Mouse (Mus musculus) left cerebral cortex, adult 11 months (tissue): ENCODE results near the gene Phka2.

Experiments
- DNase-seq: peaks from one replicate; pipeline ENCODE4 v3.0.0; 2022; ENCODE audit warnings: low spot score

Phka2 gene

DNA sequence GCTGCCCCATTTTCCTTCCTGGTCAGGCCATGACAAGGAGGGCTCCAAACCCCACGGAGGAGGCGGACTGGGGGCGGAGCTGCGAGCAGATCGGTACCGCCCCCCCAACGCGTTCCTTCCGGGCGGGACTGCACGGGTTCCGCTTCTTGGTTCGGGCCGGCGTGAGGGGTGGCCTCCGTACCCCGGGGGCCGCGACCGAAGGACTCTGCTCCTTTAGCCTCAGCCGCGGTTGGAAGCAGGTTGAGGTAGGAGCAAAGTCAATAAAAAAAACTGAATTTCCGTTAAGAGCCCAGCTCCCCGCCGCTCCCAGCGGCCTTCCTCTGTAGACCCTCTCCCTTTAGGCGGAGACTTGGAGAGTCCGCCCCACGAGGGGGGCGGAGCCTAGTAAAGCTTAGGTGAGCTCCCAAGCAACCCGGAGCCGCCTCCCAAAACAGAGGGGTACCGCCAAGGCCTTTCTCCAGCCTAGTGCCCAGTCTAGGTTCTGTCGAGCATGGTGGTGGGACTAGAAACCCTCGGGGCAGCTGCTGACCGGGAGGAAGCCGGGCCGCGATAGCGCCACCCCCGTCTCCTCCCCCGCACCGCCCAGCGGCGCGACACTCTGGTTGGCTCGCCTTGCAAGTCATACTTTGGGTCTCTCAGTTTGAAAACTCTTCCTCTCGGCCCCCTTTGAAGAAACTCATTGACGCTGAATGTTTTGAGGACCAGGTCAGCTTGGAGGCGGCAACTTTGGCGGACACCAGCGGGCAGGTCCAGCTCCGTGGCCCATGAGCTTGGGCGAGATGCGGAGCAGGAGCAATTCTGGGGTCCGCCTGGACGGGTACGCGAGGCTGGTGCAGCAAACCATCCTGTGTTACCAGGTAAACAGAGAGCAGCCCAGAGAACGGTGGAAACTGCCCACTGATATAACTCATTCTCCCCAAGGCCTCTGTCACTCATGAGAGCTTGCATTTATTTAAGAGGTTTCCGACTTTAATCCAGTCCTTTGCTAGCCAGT lies at the start of gene Phka2:
TSS of gene Phka2 (plus strand) at position 119 of the 994 bp plus-strand sequence.
- peak; percentile 58 for DNase-seq

DNA sequence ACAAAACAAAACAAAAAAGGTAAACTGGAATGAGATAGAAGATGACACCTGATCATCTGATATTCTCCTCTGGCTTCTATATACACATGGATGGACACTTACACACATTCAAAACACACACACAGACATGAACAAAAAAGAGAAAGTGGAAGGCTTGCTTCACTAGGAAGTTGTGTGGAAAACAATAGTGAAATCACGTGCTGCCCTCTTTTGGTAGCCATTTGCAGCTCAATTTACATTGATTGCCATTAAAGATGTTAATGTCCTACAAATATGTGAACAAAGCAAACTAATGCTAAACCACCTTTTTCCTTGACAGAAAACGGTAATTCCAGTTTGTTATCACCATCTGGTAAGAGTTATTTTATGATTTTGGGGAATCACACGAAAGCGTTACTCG lies 46.3 kb upstream of the Phka2 start:
- no peak for DNase-seq

GRCm38 (mm10) chrX:160471257-160471786 lies 30.6 kb upstream of the Phka2 start:
- no peak for DNase-seq

DNA sequence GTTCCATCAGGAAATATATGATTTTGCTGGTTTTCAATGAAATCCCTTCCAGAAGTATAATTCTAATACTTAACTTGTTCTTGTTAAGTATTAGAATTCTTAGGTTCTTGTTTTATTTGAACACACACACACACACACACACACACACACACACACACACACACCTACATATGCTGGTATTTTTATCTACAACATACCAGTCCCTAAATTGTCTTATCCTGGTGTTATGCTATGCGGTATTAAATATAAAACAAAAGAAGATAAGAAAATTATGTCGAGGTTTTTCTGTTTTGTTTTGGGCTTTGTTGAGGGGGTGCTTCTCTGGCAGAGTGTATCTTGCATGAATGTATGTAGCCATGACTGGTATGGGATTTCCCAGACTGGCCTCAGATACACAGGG lies 12.2 kb upstream of the Phka2 start:
- no peak for DNase-seq

DNA sequence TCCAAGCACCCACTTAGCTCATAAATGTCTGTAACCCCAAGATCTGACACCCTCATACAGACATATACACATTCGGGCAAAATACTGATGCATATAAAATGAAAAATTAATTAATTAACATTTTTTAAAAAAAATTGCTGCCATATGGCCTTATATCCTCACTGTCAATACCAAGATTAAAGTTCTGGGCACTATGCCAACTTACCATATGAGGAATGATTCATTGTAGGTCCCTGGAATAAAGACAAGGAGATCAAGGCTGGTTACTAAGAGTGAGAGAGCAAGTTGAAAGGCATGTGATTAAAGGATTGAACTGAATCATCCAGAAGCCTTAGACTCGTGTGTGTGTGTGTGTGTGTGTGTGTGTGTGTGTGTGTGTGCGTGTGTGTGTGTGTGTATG lies 7.6 kb upstream of the Phka2 start:
- no peak for DNase-seq

GRCm38 (mm10) chrX:160494921-160495320 lies 7.0 kb upstream of the Phka2 start:
- no peak for DNase-seq

DNA sequence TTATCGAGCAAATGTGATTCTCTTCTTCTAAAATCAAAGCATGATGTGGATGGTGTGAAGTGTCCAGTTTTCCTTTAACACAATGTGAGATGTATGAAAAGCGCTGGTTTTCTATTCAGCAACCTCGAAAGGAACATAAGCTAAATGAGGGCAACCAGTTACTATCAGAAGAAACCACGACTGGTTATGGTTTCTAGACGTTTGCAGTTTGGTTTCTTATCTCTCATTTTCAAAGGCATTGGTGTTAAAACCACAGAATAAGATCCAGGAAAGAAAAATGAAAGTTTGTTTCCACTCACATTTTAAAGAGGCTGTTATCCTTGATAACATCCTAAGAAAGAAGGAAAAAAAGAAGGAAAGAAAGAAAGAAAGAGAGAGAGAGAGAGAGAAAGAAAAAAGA lies 5.5 kb upstream of the Phka2 start:
- DNase-seq: no peak

DNA sequence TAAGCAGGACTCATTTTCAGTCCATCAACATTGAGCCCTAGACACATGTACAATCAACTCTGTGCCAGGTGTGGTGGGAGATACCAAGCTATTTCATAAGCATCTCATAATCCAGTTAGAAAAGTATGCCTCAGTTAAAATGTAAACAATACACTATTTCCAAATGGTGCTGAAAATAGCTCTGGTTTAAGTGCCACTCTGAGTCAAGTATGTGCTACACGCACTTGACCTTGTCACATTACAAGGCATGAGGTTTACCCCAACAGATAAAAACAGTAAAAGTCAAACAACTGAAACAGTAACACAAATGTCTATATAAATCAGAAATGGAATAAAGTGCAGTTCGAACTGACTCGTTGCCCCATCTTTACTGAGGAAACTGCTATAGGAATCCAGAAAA lies 871 bp upstream of the Phka2 start:
- no peak for DNase-seq

- DNase-seq: no peak
Measured at GRCm38 (mm10) chrX:160501687-160502047, 299 bp upstream of the Phka2 start.

DNA sequence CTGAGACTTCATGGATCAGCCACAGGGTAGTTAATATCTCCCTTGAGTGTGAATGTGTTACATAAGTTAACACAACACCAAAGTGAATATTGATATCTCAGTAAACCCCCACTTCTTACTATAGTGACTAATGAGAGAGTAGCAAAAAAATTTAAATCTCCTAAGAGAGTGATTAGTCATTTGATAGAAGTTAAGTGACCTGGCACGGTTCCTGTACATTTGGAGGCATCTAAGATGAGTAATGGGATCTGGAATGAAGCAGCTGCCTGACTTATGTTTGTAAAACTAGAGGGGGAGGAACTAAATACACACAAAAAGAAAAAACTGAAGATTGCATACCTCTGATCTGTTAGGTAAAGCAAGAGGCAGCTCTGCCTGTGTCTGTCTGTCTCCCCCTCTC lies 7.1 kb downstream of the Phka2 start:
- DNase-seq: no peak

DNA sequence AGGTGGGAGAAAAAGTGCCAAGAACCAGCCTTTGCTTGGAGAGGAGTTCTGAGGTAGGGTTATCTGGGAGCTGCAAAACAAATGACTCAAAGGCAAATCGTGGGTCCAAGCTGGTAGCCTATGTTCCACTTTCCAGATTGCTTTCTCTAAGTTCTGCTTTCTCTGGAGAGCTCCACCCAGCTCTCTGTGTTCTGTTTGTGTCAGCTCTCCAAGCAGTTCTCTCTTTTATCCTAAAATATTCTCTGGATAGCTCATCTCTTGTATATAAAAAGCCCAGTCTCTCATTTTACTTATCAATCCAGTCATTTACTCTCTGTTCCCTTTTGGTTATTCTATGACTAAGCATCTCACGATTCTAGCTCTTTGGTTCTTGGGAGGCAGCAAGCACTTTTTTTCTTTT lies 8.2 kb downstream of the Phka2 start:
- DNase-seq: no peak

DNA sequence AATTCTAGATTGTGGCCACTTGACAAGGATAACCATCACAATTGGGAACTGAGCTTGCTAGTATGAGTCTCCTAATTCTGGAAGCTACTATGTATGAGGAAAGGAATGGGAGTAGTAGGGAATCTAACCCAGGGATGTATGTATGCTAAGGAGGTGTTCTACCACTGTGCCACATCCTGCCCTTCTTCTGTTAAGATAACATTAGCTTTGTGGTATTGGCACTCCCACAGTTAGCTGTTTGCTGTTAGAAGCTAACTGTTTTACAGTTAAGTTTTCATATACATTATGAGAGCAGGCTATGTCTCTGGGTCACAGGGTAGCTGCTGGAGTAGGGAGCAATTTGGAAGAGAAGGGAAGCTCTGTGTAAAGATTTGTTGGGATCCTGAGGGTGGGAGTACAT lies 14.1 kb downstream of the Phka2 start:
- DNase-seq: no peak

DNA sequence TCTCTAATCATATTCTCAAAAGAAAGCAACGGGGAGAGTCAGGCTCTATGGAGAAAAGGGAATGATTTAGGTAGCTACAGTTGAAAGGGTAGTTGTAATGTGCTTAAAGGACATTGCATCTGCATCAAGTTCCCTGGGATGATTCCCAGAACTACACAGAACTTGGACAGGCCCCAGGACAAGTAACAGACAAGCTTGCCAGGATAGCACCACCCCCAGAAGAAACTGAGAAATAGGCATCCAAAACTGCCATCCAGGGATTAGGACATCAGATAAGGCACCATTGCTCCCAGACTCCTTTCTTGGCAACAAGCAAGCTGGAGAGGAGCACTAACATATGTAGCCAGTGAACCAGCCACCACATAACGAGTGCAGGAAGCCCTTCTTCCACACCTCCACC lies 40.8 kb downstream of the Phka2 start:
- no peak for DNase-seq

DNA sequence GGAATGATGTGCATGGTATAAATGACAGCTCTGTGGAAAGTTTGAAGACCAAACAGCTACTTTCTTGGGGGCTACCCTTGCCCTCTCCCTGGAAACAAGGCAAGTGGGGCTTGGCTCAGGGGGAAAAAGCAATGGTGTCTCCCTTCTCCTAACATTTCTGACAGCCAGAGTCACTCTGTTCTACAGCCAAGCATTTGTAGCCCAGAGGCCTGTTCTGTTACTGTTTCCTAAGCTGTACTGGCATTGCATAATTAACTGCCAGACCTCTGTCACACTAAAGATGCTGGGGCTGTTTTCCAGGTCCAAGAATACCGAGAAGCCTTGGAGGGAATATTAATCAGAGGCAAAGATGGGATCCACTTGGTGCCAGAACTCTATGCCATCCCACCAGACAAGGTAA lies 46.9 kb downstream of the Phka2 start:
- no peak for DNase-seq

GRCm38 (mm10) chrX:160552066-160552465 lies 50.1 kb downstream of the Phka2 start:
- DNase-seq: no peak

DNA sequence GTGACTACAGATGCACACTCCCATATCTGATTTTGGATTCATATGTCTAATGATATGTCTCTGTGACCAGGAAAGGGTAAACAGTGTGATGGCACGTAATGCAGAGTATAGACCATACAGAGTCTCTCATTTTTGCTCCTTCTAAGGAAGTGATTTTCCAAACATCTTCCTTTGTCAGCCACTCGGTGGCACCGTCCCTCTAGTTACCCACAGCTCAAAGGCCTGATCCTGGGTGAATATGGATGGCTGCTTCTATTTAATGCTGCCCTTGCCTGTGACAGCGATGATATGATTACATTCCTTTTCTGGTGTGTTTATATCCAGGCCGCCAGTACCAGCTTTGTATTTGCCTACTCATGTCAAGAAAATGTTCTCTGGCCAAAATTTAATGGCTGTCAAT lies 81.6 kb downstream of the Phka2 start:
- DNase-seq: no peak

DNA sequence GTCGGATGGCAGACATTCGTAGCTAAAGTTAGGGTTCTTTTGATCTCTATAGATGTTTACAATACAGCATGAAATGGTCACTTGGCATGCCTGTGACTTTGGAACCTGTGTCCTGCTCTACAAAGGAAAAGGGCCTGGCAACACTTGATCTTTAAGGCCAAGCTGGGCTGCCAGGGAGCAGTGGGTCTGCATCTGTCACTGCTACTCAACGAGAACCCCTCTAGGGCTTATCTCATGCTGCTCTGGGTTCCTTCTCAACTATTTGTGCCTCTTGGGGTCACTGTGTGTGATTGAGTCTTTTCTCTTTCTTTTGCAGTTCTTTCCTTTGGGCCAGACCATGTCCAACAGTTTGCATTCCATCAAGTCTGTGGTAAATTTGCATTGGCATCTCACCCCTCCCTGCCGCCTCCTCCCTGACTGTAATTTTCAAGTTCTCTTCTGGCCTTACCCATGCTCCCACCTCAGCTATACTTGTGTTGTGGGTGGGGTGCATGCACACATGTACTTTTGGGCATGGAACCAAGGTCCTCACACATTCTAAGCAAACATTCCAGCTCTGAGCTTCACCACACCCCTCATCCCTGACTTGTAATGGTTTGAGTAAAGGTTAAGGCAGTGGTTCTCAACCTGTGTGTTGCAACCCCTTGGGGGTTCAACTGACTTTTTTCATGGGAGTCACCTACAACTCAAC lies 82.3 kb downstream of the Phka2 start:
- no peak for DNase-seq

DNA sequence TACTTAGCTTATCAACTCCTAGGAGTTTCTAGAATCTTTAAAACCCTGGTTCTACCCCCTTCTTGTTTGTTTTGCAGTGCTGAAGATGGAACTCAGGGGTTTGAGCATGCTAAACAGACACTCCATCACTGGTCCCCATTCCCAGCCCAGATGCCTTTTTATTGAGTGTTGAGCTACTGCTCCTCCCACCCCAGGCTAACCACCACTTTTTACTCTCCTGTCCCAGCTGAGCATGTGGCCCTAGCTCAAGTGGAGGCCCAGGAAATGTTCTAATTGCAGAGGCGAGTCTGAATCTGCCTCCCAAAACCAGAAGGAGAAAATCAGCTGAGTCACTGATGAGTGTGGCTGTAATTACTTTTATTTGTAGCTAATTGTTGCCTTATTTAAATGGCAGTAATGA lies 83.1 kb downstream of the Phka2 start:
- no peak for DNase-seq

DNA sequence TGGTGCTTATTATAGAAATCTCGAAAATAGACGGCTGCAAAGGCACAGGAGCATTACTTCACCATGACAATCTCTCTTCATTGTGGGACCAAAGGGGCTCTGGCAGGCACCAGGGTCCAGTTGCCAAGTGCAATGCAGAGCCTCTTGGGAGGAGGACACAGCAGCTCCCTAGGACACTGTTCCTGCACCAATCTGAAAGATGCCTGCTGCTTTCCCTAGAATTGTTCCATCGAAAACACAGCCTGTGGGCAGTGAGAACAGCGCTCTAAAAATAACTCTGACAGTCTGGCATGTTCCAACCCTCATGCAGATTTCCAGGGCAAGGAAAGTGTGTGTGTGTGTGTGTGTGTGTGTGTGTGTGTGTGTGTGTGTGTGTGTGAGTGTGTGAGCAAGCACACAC lies 86.6 kb downstream of the Phka2 start:
- DNase-seq: no peak

DNA sequence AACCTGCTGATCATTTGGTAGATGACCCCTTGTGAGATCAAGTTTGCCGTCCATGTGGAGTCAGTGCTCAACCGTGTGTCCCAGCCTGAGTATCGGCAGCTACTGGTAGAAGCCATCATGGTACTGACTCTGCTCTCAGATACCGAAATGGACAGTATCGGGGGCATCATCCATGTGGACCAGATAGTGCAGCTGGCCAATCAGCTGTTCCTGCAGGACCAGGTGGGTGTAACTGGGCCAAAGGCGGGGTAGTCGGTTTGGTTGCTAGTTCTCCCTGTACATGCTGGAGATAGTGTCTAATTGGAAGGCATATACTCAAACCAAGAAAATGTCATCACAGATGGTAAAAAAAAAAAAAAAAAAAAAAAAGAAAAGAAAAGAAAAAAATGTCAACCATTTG lies 88.2 kb downstream of the Phka2 start:
- DNase-seq: no peak

DNA sequence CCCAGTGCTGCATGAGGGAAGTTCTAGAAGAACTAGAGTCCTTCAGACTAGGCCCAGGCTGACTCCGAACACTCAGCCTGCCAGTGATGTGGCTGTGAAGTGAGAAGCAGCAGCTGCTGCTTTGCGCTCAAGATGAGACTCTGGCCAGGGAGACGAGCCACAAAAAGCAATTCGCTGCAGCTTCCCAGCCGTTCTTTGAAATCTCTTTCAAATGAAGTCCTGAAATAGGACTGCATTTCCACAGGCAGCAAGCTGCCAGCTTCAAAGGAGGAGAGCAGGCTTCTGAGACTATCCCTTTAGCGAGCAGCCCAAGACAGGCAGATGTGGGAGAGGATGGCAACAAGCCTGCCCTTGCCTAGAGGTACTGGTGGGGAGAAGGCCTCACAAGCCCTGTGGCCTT lies 91.0 kb downstream of the Phka2 start:
- no peak for DNase-seq

DNA sequence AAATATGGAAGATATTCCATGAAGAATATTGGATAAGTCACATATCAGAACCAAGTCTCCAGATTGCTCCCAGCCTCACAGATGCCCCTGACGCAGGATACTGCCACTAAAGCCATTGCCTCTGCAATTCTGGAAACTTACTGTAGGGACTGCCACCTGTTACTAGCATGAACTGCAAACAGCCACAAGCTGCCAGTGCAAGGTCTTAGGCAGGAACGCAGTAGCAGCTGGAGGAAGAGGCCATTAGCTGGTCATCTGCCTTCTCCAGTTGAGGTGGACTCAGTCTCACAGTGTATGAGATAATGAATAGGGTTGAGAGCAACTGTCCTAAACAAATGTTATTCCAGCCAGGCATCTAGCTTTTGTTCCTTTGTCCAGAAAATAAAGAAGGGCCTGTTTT lies 96.1 kb downstream of the Phka2 start:
- DNase-seq: no peak
